Mouse (Mus musculus): Measurements from ENCODE around the gene Dst.
A peak's percentile ranks its signal among the peaks of the same experiment; 100 is the strongest.

Gene Dst

GRCm38 (mm10) chr1:34246642-34246987, 338.6 kb downstream of the Dst start:
- DNase-seq: no peak

DNA sequence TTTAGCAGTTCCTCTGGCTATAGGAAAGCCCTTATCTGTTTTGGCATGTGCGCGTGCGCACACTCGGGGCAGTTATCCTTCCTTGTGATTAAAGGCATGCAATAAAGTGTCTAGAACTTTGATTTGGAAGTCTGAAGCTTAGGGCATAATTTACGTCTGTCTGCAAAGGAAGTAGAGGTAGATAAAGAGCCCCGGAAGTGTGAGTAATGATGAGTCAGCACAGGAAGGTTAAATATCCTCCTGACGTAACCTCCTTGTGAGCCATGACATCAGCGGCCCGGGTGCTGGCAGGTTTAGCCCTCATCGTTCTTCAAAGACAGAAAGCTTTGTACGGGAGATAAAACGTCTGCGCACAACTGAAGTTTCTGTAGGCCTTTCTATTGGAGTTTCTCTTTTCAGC, 343.1 kb downstream of the Dst start:
- DNase-seq: no peak

DNA sequence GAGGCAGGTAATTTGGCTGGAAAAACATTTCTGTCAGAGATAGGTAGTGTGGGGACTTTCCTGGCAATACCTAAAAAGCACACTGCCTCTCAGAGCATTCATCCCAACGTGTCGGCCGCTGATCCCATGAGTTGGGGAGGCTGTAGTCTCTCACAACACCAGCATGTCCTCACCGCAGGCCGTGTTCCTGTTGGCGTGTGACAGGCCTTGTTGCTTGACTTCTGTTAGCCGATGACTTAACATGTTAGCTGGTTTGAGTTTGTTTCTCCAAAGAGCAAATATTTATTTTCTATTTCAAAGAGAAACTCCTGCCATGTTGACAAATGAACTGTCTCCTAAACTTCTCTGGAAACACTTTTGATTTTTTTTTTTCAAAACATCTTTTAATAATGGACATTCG, 344.2 kb downstream of the Dst start:
- DNase-seq: no peak

DNA sequence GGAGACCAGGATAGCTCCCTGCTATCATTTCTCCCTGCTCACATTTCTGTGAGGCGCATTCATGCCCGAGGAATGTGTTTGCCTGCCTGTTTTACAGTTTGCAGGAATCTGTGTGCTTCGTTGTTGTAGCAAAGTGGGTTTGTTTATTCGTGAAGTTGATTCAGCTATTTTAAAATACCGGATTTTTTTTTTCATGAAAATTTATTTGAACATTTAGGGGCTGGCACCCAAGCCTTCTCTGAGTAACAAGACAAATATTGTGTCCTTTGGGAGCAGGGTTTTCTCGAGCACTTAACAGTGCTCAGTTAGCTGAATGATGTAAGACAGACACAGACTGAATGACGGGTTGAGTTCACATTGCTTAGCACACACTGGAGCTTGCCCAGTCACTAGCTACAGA, 345.9 kb downstream of the Dst start:
- no peak for DNase-seq

DNA sequence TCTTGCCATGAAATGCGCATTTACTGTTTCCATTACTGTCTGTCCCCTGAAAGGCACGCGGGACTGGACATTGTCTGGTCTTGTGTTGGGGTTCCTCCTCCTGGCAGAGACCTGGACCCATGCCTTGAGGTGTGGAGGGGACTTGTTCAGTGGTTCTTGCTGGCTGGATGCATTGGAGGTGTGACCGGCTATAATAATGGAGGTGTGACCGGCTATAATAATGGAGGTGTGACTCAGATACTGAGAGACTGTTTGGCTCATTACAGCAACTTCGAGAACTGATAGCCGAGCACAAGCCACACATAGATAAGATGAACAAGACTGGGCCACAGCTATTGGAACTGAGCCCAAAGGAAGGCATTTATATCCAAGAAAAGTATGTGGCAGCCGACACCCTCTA, 351.9 kb downstream of the Dst start:
- DNase-seq: no peak

DNA sequence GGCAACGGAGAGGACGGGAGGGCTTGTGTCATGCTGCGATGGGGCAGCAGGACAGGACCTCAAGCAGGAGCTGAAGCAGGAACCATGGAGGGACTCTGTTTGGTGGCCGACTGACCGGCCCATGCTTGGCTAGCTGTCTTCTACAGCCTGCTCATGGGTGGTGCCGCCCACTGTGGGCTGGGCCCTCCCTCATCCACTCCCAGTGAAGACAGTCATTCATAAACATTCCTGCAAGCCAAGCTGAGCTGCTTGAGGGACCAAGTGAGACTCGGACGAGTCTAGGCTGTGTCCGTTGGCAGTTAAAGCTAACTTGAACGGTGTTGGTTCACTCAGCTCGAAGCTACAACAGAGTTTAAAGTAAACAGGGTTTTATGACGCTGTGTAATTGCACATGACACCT, 353.0 kb downstream of the Dst start:
- no peak for DNase-seq

DNA sequence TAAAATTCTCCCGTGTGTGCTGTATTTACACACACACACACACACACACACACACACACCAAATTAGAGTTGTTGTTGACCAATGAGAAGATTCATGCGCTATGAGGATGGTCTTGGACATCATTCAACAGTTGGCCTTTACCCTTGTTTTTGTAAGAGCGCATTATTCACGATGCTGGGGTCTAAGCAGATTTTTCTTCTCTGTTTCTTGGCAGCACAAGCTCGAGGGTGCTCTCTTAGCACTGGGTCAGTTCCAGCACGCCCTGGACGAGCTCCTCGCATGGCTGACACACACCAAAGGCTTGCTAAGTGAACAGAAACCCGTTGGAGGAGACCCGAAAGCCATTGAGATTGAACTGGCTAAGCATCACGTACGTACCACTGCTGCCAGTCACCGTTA, 360.5 kb downstream of the Dst start:
- no peak for DNase-seq

GRCm38 (mm10) chr1:34269578-34269977, 361.6 kb downstream of the Dst start:
- DNase-seq: no peak

- no peak for DNase-seq
Observed at GRCm38 (mm10) chr1:34273922-34274321, 365.9 kb downstream of the Dst start.

DNA sequence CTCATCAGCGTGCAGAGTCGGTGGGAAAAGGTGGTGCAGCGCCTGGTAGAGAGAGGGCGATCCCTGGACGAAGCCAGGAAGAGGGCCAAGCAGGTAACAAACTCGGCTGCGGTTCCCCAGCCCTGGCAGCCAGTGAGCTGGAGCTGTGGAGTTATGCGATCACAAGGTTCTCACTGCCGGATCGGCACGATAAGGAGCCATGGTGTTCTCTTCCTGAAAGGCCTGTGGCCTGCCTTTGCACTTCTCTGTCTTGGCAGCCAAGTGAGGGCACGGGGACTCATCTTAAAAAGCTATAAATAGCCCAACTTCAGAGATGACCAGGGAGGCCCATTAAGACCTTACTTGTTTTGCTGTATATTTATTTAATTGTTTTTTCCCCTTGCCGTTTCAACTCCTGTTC, 367.8 kb downstream of the Dst start:
- no peak for DNase-seq

DNA sequence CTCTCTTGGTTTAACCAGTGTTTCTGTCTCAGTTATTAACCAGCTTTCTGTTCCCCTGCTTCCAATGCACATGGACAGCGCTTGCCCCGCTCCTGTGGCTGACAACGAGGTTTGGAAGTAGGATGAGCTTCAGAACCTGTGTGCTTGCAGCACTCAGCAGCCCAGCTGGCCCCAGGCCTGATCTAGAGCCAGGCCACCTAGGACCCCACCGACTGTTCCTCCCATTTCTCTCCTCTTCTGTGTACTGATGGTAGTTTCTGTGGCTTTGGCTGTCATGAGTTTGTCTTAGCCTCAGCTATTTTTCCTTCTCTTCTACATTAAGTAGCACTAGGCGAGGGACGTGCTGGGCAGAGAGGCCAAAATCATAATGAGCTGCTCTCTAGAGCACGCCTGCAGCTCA, 368.7 kb downstream of the Dst start:
- peak; percentile 45 to 66 for DNase-seq

DNA sequence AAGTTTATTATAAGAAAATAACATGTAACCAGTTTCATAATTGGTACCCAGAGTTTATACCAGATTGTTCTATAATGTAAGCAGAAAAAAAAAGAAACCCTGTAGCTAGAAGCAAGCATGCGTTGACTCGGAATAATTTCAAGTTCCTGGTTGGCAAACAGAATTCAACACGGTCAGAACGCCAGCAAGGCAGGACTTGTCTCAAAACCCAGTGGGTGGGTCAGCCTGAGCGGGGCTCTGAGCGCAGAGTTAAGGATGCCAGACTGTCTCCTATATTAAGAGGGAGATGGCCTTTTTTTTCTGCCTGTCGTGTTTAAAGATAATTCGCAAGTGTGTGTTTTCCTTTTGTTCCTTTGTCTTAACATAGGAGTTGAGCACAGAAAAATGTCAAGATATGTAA, 369.2 kb downstream of the Dst start:
- peak; percentile 65 to 71 for DNase-seq

DNA sequence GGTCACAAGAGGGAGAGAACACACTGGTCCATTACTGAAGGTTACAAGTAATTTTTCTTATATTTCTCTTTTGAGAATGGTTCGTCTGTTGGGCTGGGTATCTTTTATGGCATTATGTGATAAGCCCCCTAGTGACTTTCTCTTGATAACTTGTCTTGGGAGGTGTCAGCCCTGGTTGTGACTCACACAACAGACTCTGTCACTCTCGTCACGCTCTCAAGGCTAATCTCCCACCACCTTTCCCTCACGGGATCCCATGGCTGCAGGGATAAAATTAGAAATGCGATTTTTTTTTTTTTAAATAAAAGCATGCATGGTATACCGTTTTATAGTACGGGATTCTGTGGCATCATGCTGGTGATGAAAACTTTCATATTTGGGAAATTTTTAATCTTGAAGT, 375.5 kb downstream of the Dst start:
- DNase-seq: no peak

DNA sequence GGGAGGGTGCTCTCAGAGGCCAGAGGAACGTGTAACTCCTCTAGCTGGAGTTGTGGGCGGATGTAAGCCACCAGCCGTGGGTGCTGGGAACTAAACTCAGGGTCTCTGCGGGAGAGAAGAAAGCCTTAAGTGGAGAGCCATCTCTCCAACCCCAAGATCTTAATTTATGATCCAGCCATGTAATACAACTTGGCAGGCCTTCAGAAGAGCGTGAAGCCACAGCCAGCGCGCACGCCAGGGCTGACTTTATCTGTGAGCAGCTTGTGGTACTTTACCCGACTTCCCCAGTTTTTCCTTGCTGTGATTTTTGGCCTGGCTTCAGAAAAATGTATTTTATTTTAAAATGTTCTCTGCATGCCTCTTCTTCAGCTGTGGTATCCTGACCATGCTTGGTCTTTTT, 377.0 kb downstream of the Dst start:
- DNase-seq: no peak

- DNase-seq: no peak
Observed at GRCm38 (mm10) chr1:34287731-34288130, 379.7 kb downstream of the Dst start.

DNA sequence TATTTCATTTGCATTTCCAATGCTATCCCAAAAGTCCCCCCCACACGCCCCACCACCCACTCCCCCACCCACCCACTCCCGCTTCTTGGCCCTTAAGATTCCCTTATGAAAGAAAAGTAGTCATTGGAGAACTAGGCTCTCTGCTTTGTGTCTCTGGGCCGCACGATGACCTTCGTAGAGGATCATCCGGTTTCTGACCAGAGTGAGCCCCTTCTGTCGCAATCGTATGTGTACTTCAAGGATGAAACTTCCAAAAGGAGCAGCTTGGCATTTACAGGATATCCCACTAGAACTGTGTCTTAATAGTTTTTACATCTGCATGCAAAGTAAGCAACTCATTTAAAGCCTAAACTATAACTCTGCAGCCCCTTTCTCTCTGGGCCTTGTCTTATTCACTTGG, 380.2 kb downstream of the Dst start:
- no peak for DNase-seq

DNA sequence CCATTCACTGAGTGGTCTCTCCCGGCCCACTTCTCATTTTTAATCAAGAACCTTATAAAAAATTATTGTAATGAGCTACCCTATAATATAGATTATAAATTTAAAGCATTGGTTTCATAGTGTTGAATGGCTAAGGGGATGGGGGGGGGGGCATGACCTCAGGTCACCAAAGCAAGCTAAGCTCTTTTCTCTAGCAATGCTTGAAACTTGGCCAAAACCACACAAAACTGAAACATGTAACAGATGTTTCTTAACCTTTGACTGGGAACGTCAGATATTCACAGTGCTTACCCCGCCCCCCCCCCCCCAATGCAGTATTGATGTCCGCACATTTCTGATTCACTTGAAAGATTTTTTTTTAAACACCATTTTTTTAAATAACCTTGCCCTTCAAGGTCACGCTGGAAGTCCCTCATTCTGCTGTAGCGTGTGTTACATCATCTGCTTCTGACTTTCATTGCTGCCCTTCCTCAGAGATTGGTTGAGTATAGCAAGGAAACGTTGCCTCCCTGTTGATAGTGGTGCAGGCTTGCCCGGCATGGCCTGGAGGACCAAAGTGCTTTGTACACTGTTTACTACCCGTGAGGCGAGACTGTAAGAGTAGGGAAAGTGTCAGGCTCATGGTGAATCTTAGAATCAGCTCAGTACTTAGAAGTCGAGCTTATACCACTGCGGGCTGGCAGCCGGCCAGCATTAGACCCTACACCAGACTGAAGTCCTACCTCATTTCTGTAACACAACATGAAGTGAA, 380.9 kb downstream of the Dst start:
- DNase-seq: no peak

GRCm38 (mm10) chr1:34289472-34289748, 381.4 kb downstream of the Dst start:
- no peak for DNase-seq

DNA sequence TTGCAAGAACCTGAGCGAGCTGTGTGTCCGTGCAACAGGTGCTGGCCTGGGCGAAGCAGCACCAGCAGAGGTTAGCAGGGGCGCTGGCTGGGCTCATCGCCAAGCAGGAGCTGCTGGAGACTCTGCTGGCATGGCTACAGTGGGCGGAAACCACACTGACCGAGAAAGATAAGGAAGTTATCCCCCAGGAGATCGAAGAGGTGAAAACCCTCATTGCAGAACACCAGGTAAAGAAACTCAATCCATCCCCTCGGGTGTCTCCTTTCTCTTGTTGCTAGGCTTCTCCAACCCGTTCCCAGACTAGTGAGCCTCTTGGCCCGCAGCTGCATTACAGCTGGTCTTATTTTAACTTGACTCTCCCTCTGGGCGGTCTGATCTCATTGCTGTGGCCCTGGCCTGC, 382.3 kb downstream of the Dst start:
- peak in 1 of 2 experiments; percentile 37 for DNase-seq

GRCm38 (mm10) chr1:34293198-34293597, 385.2 kb downstream of the Dst start:
- DNase-seq: peak; percentile 80 to 82

GRCm38 (mm10) chr1:34297636-34298035, 389.6 kb downstream of the Dst start:
- no peak for DNase-seq

GRCm38 (mm10) chr1:34298631-34299184, 390.7 kb downstream of the Dst start:
- DNase-seq: peak; percentile 61 to 64

- no peak for DNase-seq
Observed at GRCm38 (mm10) chr1:34299507-34299906, 391.5 kb downstream of the Dst start.

GRCm38 (mm10) chr1:34300309-34300980, 392.4 kb downstream of the Dst start:
- DNase-seq: no peak

DNA sequence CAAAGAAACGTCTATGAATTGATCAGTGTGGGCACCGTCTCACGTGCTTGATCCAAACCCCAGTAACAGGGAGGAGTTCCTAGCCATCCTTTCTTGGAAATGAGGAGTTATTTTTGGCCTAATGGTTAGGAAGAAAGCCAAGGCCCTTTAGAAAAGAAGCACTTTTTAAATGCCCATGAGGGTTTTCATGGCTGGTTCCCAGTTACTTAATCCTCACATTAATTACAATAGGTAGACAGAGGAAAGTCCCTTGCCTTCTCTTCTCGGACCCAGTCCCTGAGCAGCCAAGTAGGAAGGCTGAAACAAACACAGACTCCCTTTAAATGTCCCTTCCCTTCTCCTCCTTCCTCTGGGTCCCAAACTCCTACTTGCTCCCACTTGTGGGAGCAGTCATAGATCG, 396.2 kb downstream of the Dst start:
- DNase-seq: no peak

Measured in cerebellum, postnatal 14 days (tissue).